Mouse (Mus musculus): Measurements from ENCODE around the gene Slc35e2. TPM values are rescaled to one million over a fixed set of nuclear protein-coding genes. Genes with fewer than 3 reads are reported as not detected.

Slc35e2 gene
- 4.0 TPM for polyA plus RNA-seq (2021)

DNA sequence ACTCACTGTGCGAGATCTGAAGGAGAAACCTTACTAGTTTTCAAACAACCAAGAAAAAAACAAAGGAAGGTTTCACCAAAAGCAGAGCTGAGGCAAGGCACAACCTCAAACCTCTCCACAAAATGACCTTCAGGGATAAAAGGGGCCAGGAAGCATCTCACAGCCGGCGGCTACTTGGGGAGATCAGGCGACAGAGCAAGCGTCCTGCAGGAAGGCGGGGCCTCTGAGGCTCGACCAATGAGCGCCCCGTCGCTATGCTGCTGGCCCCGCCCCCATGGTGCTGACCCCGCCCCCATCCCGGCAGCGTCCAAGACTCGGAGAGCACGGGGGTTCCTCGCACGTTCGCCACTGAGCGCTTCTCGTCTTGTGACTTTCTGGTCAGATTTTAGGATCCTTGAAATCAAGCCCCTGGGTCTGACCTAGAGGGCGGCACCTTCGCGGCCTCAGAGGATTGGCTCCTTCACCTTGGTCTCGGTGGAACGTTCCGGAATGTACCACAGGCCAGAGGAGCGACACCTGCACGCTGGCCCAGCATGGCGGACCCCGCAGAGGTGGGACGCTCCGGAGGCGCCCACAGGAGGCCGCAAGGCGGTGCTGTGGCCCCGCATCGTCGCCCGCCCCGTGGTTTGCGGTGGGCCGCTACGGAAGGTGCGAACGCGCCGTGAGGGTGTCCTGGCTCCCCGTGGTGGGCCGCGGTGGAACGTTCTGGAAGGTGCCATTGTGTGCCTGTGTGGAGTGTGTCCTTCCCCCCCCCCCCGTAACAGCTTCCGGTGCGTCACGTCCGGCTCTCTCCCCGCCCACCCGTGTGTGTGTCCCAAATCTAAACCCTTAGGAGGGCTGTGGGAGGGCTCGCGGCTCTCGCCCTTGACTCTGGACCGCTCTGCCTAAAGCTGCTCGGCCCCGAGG lies at the start of gene Slc35e2:
Gene Slc35e2 (plus strand): TSS at position 326 of the 906 bp plus-strand sequence.
- POLR2A ChIA-PET = no interaction called here
- in situ Hi-C loops (cut with MboI; ENCODE audit: low pct_unique_long_range_greater_than_20kb) = no loop called here

GRCm38 (mm10) chr4:155552917-155553532 lies 48.2 kb upstream of the Slc35e2 start:
- ChIA-PET CTCF (no interaction called here), POLR2A (no interaction called here)
- DNase-seq (ENCODE audit: low read depth, low spot score) = no peak
- no peak for TF ChIP-seq CTCF (IDR thresholded peaks at IDR 0.05)
- in situ Hi-C loops (cut with MboI; ENCODE audit: low pct_unique_long_range_greater_than_20kb) = no loop called here
- H3K27me3 ChIP-seq = no peaks in the 10 kb centered on the region
- ATAC-seq = no peak

More for the DNA sequence above, at the start of gene Slc35e2:
- no peak for TF ChIP-seq CTCF (IDR thresholded peaks at IDR 0.05)
- DNase-seq (ENCODE audit: low read depth, low spot score) (no peak), ATAC-seq (peak; percentile 90)
- H3K27me3 ChIP-seq = no peaks in the 10 kb centered on the region
- CTCF ChIA-PET = no interaction called here

DNA sequence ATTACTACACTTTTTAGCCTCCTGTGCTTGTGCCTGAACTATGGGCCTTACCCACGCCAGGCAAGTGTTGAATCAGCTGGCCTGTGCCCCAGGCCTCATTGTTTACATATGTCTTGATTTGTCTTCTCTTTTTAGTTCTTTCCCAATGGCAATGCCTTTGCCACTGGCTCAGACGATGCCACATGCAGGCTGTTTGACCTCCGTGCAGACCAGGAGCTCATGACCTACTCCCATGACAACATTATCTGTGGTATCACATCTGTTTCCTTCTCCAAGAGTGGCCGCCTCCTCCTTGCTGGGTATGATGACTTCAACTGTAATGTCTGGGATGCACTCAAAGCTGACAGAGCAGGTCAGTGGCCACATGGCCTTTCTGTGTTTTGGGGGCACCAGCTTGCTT lies 46.3 kb upstream of the Slc35e2 start:
- ATAC-seq (no peak), DNase-seq (ENCODE audit: low read depth, low spot score) (no peak)
- no peak for TF ChIP-seq CTCF (IDR thresholded peaks at IDR 0.05)
- in situ Hi-C loops (cut with MboI; ENCODE audit: low pct_unique_long_range_greater_than_20kb) = no loop called here
- POLR2A ChIA-PET = no interaction called here
- H3K27me3 ChIP-seq = no peaks in the 10 kb centered on the region
- CTCF ChIA-PET = no interaction called here

DNA sequence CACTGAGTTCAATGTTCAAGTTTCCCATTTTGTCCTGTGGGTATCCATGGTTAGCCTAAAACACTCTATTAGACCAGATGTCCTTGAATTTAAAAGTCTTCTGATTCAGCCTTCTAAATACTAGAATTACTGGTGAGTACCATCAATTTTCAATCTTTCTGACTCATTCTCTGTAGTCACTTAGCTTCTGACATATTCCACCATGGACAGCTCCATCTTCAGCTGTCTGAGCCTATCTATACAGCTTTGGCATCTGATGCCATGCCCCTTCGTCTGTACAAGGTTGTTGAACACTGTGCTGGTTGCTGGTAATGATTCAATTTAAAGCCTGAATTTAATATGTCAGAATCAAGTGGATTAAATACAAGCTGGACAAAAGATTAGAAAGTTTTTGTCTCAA lies 45.8 kb upstream of the Slc35e2 start:
- no peaks in the 10 kb centered on the region for H3K27me3 ChIP-seq
- in situ Hi-C loops (cut with MboI; ENCODE audit: low pct_unique_long_range_greater_than_20kb) = no loop called here
- ChIA-PET CTCF (no interaction called here), POLR2A (no interaction called here)
- no peak for TF ChIP-seq CTCF (IDR thresholded peaks at IDR 0.05)
- DNase-seq (ENCODE audit: low read depth, low spot score) (no peak), ATAC-seq (no peak)

DNA sequence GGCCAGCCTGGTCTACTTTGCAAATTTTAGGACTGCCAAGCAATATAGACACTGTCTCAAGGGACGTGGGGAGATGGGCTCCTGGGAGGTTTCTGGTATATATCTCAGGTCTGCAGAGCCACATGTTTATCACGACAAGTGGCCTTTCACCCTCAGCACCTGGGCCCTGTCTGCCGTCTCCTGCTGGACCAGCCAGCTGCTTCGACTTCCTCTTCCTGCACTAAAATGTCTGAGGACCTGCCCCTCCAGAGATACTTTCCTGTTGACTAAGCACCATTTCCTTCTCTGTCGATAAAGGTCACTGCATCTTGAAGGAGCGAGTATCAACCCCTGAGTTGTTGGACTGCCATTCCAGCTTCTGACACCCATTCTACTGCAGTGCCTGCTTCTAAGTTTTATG lies 41.8 kb upstream of the Slc35e2 start:
- H3K27me3 ChIP-seq = no peaks in the 10 kb centered on the region
- in situ Hi-C loops (cut with MboI; ENCODE audit: low pct_unique_long_range_greater_than_20kb) = no loop called here
- TF ChIP-seq CTCF (IDR thresholded peaks at IDR 0.05) = no peak
- ATAC-seq (no peak), DNase-seq (ENCODE audit: low read depth, low spot score) (no peak)
- CTCF ChIA-PET = no interaction called here
- POLR2A ChIA-PET = interaction anchor here (0.7 kb wide), 1 partner anchor 61 kb away, joined by 4 read pairs; no protein-coding TSS in a partner anchor

- no peak for DNase-seq (ENCODE audit: low read depth, low spot score)
- CTCF ChIA-PET = no interaction called here
- TF ChIP-seq CTCF (IDR thresholded peaks at IDR 0.05) = no peak
- in situ Hi-C loops (cut with MboI; ENCODE audit: low pct_unique_long_range_greater_than_20kb) = no loop called here
- no peak for ATAC-seq
- no peaks in the 10 kb centered on the region for H3K27me3 ChIP-seq
- POLR2A ChIA-PET = no interaction called here
These were observed 40.3 kb upstream of the Slc35e2 start for GRCm38 (mm10) chr4:155560932-155561331.

DNA sequence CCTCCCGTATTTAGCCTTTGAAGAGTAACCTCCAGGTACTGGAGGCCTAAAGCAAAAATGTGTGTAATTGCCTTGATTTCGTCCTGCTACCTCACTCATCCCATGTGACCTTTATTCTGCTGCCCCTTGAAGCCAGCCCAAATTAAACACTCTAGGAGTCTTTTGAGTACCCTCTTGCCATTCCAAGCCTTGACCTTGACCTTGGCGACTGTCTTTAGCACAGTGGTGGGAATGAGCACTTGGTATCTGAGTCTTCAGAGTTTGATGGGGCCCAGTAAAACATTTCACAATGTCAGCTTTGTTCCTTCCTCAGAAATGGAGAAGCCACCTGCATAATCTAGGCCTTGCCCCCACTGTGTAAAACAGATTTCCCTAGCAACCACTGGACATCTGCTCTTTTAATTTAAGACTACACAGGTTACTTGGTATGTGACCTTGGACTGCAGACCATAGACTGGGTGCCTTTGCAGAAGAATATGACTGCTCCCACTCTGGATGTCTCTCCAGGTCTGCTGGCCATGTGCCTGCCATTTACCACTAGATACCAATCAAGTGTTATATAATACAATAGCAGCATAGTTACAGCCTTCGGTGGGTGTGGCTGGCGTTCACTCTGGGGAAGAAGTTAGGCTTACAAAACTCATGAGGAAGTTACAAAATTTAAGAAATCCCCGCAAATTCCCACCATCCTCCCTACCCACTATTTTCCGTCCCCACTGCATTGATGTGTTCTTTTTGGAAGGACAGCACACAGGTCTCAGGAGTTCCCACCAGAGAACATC lies 39.4 kb upstream of the Slc35e2 start, which contains the start of gene Nadk:
Gene Nadk (plus strand): TSS at position 718 of the 782 bp plus-strand sequence.
- TF ChIP-seq CTCF (IDR thresholded peaks at IDR 0.05) = no peak
- DNase-seq (ENCODE audit: low read depth, low spot score) = no peak
- H3K27me3 ChIP-seq = no peaks in the 10 kb centered on the region
- CTCF ChIA-PET = interaction anchor here (1.2 kb wide), 1 partner anchor 81 kb away, joined by 5 read pairs; no protein-coding TSS in a partner anchor
- no peak for ATAC-seq
- POLR2A ChIA-PET = interaction anchor here (1.0 kb wide), 1 partner anchor 38 kb away, joined by 3 read pairs; no protein-coding TSS in a partner anchor
- in situ Hi-C loops (cut with MboI; ENCODE audit: low pct_unique_long_range_greater_than_20kb) = no loop called here

GRCm38 (mm10) chr4:155562725-155563399 lies 38.4 kb upstream of the Slc35e2 start:
- no peak for DNase-seq (ENCODE audit: low read depth, low spot score)
- in situ Hi-C loops (cut with MboI; ENCODE audit: low pct_unique_long_range_greater_than_20kb) = no loop called here
- no peaks in the 10 kb centered on the region for H3K27me3 ChIP-seq
- no peak for TF ChIP-seq CTCF (IDR thresholded peaks at IDR 0.05)
- CTCF ChIA-PET = interaction anchor here (1.2 kb wide), 1 partner anchor 82 kb away, joined by 5 read pairs; no protein-coding TSS in a partner anchor
- POLR2A ChIA-PET = interaction anchor here (0.7 kb wide), 1 partner anchor 569 kb away, joined by 4 read pairs; no protein-coding TSS in a partner anchor
- no peak for ATAC-seq

DNA sequence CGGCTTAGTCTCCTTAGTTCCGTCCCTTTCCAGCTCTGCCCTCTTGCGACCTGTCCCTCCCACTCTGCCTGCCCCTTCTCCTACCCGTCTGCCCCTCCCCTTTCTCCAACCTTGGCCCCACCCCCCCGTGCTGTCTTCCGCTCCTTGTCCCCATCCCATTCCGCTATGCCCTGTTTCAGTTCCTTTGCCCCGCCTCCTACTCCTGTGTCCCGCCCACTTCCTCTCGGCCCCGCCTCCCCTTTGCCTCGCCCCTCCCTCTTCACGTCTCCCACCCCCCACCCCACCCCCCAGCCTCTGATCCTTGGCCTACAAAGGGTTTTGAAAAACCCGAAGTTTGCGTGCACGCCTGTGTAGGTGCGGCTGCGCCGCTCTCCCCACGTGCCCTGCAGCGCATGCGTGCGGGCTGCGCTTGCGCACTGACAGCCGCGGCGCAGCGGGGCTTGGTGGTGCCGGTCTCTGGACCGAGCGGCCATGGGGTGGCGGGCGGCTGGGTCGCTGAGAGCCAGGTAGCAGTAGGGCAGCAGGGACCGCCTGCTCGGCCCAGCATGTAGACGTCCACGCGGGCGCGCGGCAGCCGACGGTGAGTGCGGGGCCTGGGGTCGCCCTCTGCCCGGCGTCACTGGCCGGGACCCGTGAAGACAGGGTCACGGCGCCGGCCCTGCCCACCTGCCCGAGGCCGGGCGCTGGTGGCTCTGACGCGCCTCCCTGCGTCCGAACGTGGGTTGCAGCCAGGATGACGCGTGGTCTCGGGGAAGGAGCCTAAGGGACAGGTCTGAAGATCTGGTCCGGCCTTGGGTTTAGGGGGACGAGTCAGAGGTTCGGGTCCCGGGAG lies 37.6 kb upstream of the Slc35e2 start:
- no peaks in the 10 kb centered on the region for H3K27me3 ChIP-seq
- TF ChIP-seq CTCF (IDR thresholded peaks at IDR 0.05) = peak; percentile 88
- CTCF ChIA-PET = no interaction called here
- in situ Hi-C loops (cut with MboI; ENCODE audit: low pct_unique_long_range_greater_than_20kb) = no loop called here
- DNase-seq (ENCODE audit: low read depth, low spot score) = peak; percentile 73
- ATAC-seq = peak; percentile 77
- POLR2A ChIA-PET = no interaction called here

All from Patski (cell line).